Mouse (Mus musculus): ENCODE data around the gene Rcan2. TPM values are rescaled to one million over a fixed set of nuclear protein-coding genes. Genes with fewer than 3 reads are reported as not detected.

The Rcan2 gene
- polyA plus RNA-seq, 1 experiment from 2014 or later, result 62.3 TPM

DNA sequence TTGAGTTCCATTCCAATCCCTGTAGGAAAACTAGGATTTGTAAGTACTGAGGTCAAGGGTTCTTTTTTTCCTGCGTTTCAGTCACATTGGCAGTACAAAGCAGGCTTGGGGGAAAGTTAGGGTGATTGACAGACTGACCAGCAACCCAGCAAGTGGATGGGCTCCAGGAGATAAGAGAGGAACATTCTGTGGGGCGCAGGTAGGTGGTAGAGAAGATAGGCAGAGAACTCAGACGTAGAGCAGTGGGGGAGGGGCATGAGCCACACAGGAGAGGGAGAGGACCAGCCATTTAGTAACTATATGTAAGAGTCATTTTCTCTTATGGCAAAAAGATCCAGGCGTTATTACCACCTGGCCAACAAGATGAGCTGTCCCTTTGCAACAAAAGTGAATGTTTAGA is 96.2 kb downstream of the Rcan2 start:
- Histone ChIP-seq H3K36me3 (no peaks in the 10 kb centered on the region), H3K9ac (replicated peaks) (no peak overlapping the region), H3K4me2 (replicated peaks) (no peak overlapping the region), H3K4me3 (replicated peaks) (no peak overlapping the region), H3K9me3 (no peaks in the 10 kb centered on the region), H3K27ac (no peak overlapping the region), H3K27me3 (no peaks in the 10 kb centered on the region), H3K4me1 (replicated peaks) (no peaks in the 10 kb centered on the region)
- 83% methylated on average over 4 of the region's 4 CpGs for WGBS
- ATAC-seq, result no peak

DNA sequence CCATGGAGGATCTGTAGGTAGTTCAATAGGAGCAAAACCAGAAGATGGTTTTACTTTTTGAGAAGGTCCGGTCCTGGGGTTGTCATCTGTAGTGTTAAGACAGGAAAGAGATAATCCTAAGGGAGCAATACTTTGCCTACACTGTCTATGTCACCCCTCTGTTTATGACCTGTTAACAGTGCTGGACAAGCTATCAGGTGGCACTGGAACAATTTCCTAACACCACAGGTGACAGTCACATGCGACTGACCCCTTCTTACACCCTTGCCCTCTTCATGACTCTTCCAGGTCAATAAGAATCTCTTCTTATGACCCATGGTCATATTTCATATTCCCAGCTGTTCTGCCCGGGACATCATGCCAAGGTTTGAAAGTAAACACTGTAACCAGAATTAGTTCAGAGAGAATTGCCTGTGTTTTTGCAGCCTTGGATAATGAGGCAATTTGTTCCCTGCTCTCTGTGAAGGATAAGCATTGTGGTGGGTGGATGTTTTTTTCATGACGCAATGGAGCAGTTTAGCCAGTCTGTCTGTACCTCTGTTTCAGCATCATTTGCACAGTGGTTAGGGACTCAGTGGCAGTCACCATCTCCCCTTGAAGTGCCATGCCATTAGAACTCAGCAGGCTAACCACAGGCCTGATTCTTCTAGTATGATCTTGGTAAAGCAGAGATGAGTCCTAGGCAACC is 98.4 kb downstream of the Rcan2 start:
- no peak for ATAC-seq
- no peaks in the 10 kb centered on the region for H3K36me3 ChIP-seq
- H3K4me2 ChIP-seq (replicated peaks), result no peak overlapping the region
- WGBS, result 91% methylated on average over 4 of the region's 4 CpGs
- H3K4me1 ChIP-seq (replicated peaks), result peaks cover 11% of the 10 kb centered on the region; the same call in 1 of the 2 replicates
- no peaks in the 10 kb centered on the region for H3K9me3 ChIP-seq
- H3K27me3 ChIP-seq, result no peaks in the 10 kb centered on the region
- H3K27ac ChIP-seq, result no peak overlapping the region
- no peak overlapping the region for H3K4me3 ChIP-seq (replicated peaks)
- H3K9ac ChIP-seq (replicated peaks), result no peak overlapping the region

DNA sequence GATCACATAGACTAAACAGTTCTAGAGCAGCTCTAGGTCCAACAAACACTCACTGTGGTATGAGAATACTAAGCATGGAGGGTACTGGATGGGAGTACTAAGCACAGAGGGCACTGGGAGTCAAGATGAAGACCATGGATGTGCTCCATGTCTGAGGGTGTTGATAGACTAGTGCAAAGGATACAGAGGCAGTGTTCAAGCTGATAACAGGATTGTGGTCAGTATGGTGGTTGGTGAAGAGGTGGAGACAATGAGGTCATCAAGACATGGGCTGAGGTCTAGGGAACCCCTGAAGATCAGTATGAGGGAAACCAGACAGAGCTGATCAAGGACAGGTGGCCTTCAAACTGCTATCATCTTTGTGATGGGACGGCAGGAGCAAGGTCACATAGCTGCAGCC is 99.0 kb downstream of the Rcan2 start:
- 94% methylated on average over 1 of the region's 1 CpGs for WGBS
- Histone ChIP-seq H3K4me2 (replicated peaks) (no peak overlapping the region), H3K4me3 (replicated peaks) (no peak overlapping the region), H3K9me3 (no peaks in the 10 kb centered on the region), H3K4me1 (replicated peaks) (peaks cover 11% of the 10 kb centered on the region; the same call in 1 of the 2 replicates), H3K27ac (no peak overlapping the region), H3K9ac (replicated peaks) (no peak overlapping the region), H3K36me3 (no peaks in the 10 kb centered on the region), H3K27me3 (no peaks in the 10 kb centered on the region)
- ATAC-seq, result no peak

DNA sequence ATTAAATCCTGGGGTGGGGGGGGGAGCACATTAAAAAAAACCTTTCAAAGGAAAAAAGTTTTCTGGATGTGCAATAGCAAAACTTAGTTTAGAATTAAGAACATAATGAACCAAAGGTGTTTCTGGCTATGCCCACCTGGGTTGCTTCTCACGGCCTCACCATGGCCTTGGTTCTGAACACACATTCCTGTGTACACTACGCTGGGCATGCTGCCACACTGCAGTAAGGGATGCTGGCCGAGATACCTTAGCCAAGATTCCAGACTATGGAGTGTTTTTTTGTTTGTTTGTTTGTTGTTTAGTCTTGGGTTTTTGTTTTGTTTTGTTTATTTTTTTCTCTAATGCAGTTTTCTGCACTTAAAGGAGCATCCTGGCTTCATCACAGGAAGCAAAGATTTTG is 100.3 kb downstream of the Rcan2 start:
- Histone ChIP-seq H3K4me1 (replicated peaks) (peaks cover 11% of the 10 kb centered on the region; the same call in 1 of the 2 replicates), H3K36me3 (no peaks in the 10 kb centered on the region), H3K9ac (replicated peaks) (no peak overlapping the region), H3K27ac (no peak overlapping the region), H3K9me3 (no peaks in the 10 kb centered on the region), H3K27me3 (no peaks in the 10 kb centered on the region), H3K4me2 (replicated peaks) (no peak overlapping the region), H3K4me3 (replicated peaks) (no peak overlapping the region)
- no peak for ATAC-seq
- WGBS, result 90% methylated on average over 3 of the region's 3 CpGs

DNA sequence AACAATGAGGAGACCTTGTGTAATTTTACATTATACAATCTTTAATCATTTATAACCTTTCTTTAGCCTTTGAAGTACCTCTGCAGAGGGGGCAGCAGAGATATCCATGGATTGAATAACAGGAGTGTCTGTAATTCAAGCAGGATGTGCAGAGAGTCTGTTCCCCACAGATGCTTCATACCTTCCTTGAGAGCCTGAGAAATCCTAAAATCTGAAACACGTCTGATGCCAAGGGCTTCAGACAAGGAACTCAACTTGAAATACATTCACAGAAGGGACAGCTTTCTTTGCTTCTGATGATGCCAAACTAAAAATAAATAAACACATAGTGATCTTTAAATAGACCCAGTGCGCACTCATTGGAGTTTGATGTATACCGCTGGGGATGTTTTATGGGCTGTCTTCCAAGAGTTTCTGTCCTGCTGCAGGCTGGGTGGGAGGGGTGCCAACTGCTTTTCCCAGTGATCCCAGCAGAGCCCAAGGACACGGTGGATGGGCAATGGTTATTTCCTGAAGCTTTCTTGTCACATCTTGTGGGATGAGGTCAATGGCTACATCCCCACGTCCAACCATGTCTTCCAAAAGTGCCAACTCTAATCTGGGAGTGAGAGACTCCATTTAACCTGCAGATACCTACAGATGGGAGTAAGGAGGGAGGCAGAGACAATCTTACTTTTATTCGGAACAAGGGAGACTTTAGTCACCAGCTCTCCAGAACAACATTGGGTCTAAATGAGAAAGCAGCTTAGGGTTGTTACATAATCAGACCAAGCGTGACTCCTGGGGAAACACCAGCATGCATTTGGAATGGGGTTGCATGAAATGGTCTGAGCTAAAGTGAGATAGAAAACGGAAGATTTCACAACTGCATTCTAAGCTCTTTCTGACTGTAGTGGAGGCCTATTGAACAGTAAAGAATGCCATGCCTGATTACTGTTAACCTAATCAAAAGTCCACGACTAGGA is 102.9 kb downstream of the Rcan2 start:
- H3K4me2 ChIP-seq (replicated peaks), result no peak overlapping the region
- H3K27me3 ChIP-seq, result no peaks in the 10 kb centered on the region
- 81% methylated on average over 9 of the region's 9 CpGs for WGBS
- ATAC-seq, result no peak
- no peak overlapping the region for H3K9ac ChIP-seq (replicated peaks)
- no peaks in the 10 kb centered on the region for H3K9me3 ChIP-seq
- 0 out of 2 replicates have a peak overlapping the region, but pooled peaks have one; percentile 11 for H3K27ac ChIP-seq
- H3K4me3 ChIP-seq (replicated peaks), result no peak overlapping the region
- H3K36me3 ChIP-seq, result no peaks in the 10 kb centered on the region
- H3K4me1 ChIP-seq (replicated peaks), result peaks cover 11% of the 10 kb centered on the region; the same call in 1 of the 2 replicates

DNA sequence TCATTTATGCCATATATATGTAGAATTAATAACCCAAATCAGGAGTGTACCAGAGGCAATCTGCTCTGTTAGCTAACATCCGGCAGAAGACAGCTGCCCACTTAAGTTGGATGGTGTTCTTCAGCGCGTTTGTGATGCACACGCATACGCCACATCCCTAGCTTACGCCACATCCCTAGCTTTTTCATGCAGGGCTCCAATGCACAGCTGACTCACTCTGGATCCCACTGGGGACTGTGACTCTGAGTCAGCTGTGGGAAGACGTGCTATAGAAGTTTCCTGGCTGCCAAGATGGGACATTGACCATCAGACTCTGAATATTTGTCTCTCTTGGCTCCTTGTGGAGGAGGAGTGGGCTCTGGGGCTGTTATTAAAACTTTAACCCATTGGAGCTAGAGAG is 103.7 kb downstream of the Rcan2 start:
- whole genome bisulfite sequencing, result 92% methylated on average over 7 of the region's 7 CpGs
- Histone ChIP-seq H3K4me2 (replicated peaks) (no peak overlapping the region), H3K4me3 (replicated peaks) (no peak overlapping the region), H3K4me1 (replicated peaks) (peaks cover 11% of the 10 kb centered on the region; the same call in 1 of the 2 replicates), H3K27ac (no peak overlapping the region), H3K9me3 (no peaks in the 10 kb centered on the region), H3K36me3 (no peaks in the 10 kb centered on the region), H3K9ac (replicated peaks) (no peak overlapping the region), H3K27me3 (no peaks in the 10 kb centered on the region)
- ATAC-seq, result no peak

DNA sequence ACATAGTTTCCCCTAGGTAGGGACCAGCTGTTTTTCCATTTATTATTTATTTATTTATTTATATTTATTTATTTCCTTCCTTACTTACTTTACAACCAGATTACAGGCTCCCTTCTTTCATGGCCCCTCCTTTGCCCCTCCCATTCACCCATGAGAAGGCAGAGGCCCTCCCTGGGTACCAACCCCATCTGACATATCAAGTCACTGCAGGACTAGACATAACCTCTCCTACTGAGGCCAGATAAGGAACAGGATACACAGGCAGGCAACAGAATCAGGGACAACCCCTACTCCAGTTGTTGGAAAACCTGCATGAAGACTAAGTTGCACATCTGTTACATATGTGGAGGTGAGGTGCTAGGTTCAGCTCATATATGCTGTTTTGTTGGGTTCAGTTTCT is 105.6 kb downstream of the Rcan2 start:
- ATAC-seq, result no peak
- no peak overlapping the region for H3K4me3 ChIP-seq (replicated peaks)
- no peaks in the 10 kb centered on the region for H3K36me3 ChIP-seq
- H3K9ac ChIP-seq (replicated peaks), result no peak overlapping the region
- H3K9me3 ChIP-seq, result no peaks in the 10 kb centered on the region
- H3K27ac ChIP-seq, result no peak overlapping the region
- H3K27me3 ChIP-seq, result no peaks in the 10 kb centered on the region
- no peak overlapping the region for H3K4me2 ChIP-seq (replicated peaks)
- peaks cover 11% of the 10 kb centered on the region; the same call in 1 of the 2 replicates for H3K4me1 ChIP-seq (replicated peaks)

DNA sequence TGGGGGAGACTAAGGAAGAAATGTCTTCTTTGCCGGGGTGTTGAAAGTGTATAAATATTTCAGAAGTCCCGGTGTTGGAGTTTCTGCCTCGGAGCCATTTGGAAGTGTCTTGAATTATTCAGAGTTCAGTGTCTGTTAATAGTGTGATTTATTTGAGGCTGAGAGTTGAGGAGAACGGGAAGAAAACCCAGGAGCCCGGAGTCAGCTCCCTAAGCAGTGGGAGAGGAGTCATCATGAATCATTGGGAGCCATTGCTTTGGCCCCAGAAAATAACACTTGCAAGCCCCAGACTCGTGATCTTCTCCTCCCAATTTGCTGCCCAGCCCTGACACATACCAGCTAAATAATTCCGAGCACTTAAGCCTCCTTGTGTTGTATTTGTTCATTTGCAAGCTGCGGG is 115.0 kb downstream of the Rcan2 start:
- 0 out of 2 replicates have a peak, but pooled peaks cover 5% of the 10 kb centered on the region for H3K4me1 ChIP-seq (replicated peaks)
- 68% methylated on average over 8 of the region's 8 CpGs for WGBS
- H3K4me2 ChIP-seq (replicated peaks), result no peak overlapping the region
- H3K27me3 ChIP-seq, result no peaks in the 10 kb centered on the region
- no peaks in the 10 kb centered on the region for H3K36me3 ChIP-seq
- ATAC-seq, result no peak
- H3K27ac ChIP-seq, result 0 out of 2 replicates have a peak overlapping the region, but pooled peaks have one; percentile 16
- no peak overlapping the region for H3K9ac ChIP-seq (replicated peaks)
- no peak overlapping the region for H3K4me3 ChIP-seq (replicated peaks)
- no peaks in the 10 kb centered on the region for H3K9me3 ChIP-seq

DNA sequence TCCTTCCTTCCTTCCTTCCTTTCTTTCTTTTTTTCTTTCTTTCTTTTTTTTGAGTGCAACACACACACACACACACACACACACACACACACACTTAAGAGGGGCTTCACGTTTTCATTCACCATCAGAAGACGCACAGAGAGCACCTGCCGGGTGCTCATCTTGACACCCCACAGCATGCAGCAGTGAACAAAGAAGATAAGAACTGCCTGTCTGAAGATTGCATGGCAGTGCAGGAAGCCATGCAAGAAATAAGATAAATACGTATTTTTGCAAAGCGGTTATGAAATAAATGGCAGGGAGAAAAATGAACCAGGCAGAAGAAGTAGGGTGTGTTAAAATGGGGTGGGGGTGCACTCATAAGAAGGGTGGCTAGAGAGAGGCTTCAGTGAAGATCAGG is 116.0 kb downstream of the Rcan2 start:
- Histone ChIP-seq H3K9me3 (no peaks in the 10 kb centered on the region), H3K27ac (no peak overlapping the region), H3K4me1 (replicated peaks) (0 out of 2 replicates have a peak, but pooled peaks cover 5% of the 10 kb centered on the region), H3K36me3 (no peaks in the 10 kb centered on the region), H3K9ac (replicated peaks) (no peak overlapping the region), H3K4me2 (replicated peaks) (no peak overlapping the region), H3K4me3 (replicated peaks) (no peak overlapping the region), H3K27me3 (no peaks in the 10 kb centered on the region)
- no peak for ATAC-seq
- WGBS, result 75% methylated on average over 5 of the region's 5 CpGs

DNA sequence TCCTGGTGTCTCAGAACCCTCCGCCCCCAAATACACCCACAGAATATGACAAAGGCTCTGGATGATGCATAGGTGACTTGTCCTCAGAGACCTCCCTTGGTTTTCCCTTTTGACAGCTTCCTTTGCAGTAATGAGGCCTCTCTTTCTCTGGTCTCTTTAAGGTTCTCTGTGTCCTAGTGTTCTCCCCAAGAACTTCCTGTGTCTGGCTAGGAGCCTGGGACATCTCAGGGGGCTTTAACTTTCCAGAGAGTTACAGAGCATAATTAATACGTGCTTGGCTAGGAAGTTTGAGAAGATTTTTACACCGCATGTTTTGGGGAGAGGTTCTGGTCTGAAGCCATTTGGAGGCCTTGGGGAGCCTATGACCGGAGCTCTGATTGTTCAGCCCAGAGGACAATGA is 128.7 kb downstream of the Rcan2 start:
- 93% methylated on average over 4 of the region's 4 CpGs for WGBS
- H3K27ac ChIP-seq, result no peak overlapping the region
- H3K4me2 ChIP-seq (replicated peaks), result no peak overlapping the region
- H3K4me1 ChIP-seq (replicated peaks), result no peaks in the 10 kb centered on the region
- H3K4me3 ChIP-seq (replicated peaks), result no peak overlapping the region
- no peaks in the 10 kb centered on the region for H3K9me3 ChIP-seq
- no peaks in the 10 kb centered on the region for H3K27me3 ChIP-seq
- H3K36me3 ChIP-seq, result no peaks in the 10 kb centered on the region
- H3K9ac ChIP-seq (replicated peaks), result no peak overlapping the region
- ATAC-seq, result no peak

DNA sequence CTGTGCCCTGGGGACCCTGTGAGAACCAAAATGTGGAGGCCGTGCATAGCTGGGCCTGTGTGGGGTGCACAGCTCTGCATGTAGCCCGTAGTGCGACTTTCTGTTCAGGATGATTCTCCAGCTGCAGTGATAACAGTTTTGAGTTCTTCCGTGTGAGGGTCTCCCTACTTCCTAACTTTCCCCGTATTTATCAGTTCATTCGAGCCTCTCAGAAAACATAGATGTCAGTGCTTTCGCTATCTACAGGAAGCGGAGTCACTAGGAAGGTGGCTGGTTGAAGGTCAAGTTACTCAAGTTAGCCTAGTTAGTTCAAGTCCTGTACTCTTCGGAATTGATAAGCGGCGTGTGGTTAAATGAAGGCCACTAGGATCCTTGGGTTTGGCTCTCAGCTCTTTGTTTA is 130.6 kb downstream of the Rcan2 start:
- no peak for ATAC-seq
- Histone ChIP-seq H3K9ac (replicated peaks) (no peak overlapping the region), H3K36me3 (no peaks in the 10 kb centered on the region), H3K27me3 (no peaks in the 10 kb centered on the region), H3K4me2 (replicated peaks) (no peak overlapping the region), H3K9me3 (no peaks in the 10 kb centered on the region), H3K4me3 (replicated peaks) (no peak overlapping the region), H3K27ac (no peak overlapping the region), H3K4me1 (replicated peaks) (no peaks in the 10 kb centered on the region)
- 97% methylated on average over 11 of the region's 11 CpGs for WGBS

DNA sequence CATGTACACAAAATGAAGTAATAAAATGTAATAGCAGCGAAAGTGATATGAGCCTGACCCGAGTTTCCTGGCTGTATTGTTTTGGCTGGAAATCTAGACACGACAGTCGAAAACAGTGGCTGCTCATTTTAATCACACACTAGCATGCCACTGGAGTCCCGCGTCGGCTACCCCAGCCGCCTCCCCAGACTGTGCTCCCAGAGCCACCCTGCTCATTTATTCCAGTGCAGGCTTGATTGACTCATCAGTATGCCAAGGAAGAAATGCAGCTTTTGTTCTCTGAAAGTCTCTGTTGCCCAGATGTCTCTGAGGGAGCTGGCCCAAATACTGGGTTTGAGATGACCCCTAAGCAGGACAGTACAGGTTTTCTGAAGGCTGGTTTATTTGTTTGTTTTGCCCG is 132.9 kb downstream of the Rcan2 start:
- H3K9ac ChIP-seq (replicated peaks), result no peak overlapping the region
- H3K9me3 ChIP-seq, result no peaks in the 10 kb centered on the region
- no peaks in the 10 kb centered on the region for H3K36me3 ChIP-seq
- 67% methylated on average over 9 of the region's 9 CpGs for WGBS
- H3K4me1 ChIP-seq (replicated peaks), result no peaks in the 10 kb centered on the region
- 0 out of 2 replicates have a peak, but pooled peaks have one; percentile 30 for ATAC-seq
- H3K4me2 ChIP-seq (replicated peaks), result no peak overlapping the region
- no peak overlapping the region for H3K4me3 ChIP-seq (replicated peaks)
- no peak overlapping the region for H3K27ac ChIP-seq
- no peaks in the 10 kb centered on the region for H3K27me3 ChIP-seq
